Mouse (Mus musculus): ENCODE results near the gene Gm17662. TPM values are rescaled to one million over a fixed set of nuclear protein-coding genes. Genes with fewer than 3 reads are reported as not detected.

The Gm17662 gene
- not detected in 2 replicates for polyA plus RNA-seq (2015; fragmentation: Nextera tagmentation; extraction: Ambion mirVana)

DNA sequence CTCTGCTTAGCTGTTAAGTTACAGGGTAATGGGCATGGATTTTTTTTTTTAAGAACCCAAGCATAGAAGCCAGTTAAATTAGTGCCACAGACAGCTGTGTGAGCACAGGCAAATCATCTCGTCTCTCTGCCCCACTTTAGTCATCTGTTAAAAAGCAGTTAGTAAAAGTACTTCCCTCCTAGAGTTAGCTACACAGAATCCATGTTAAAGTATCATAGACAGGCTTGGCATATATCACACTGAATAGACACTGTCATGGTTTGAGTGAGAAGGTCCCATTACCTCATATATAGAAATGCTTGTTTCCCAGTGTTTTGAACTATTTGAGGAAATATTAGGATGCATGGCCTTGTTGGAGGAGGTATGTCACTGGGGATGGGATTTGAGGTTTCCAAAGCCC lies at the start of gene Gm17662:
Gm17662 (plus strand) TSS at position 301 of the 400 bp plus-strand sequence.
- Histone ChIP-seq H3K9ac (no peak within 1 kb of the TSS), H3K4me1 (no peaks in the 10 kb centered on the region), H3K4me2 (no peak within 1 kb of the TSS), H3K36me3 (no peaks in the 10 kb centered on the region), H3K27ac (replicated peaks) (no peak within 1 kb of the TSS), H3K4me3 (no peak within 1 kb of the TSS), H3K27me3 (replicated peaks) (no peaks in the 10 kb centered on the region), H3K9me3 (no peaks in the 10 kb centered on the region)
- WGBS, result 49% methylated on average over 1 of the region's 1 CpGs
- no peak for ATAC-seq (ENCODE audit: extremely low read depth, insufficient number of reproducible peaks, low FRiP score, low TSS enrichment)

DNA sequence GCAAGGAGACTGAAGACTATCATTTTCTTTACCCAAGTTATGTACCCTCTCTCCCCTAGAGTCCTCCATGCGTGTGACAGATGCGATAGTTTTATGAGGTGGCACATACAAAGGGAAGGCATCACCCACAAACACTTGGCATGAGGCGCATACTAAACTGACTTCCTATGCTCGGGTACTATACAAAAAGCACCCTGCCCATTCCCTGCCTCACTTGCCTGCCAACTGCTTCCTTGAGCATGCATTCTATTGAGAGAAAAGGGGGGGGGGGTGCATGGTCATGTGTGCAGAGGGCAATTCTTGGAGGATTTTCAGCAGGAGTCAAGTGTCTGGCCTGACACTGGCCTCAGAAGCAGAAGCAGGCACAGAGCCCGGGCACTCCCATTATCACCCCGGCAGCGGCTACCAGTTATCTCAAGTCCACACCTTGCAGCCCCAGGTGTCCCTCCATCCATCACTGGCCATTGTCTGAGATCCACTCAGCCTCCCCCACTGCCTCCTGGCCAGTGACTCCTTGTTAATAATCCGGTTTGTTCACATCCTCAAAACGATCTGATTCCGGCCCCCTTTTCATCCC lies 46.3 kb upstream of the Gm17662 start:
- WGBS, result 51% methylated on average over 10 of the region's 10 CpGs

DNA sequence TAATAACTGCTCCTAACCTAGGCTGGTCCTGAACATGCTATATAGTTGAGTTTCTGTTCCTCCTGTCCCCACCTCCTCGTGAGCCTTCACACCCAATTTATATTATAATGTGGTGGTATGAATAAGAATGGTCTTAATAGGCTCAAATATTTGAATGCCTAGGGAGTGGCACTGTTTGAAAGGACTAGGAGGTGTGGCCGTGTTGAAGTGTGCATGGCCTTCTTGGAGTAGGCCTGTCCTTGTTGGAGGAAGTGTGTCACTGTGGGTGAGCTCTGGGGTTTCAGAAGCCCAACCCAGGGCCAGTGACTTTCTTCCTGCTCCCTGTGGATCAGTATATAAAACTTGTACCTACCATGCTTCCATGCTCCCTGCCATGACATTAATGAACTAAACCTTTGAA lies 43.5 kb upstream of the Gm17662 start:
- Histone ChIP-seq H3K9me3 (no peaks in the 10 kb centered on the region), H3K27me3 (replicated peaks) (0 out of 2 replicates have a peak, but pooled peaks cover 5% of the 10 kb centered on the region), H3K4me3 (no peak overlapping the region), H3K4me2 (no peak overlapping the region), H3K4me1 (0 out of 2 replicates have a peak, but pooled peaks cover 3% of the 10 kb centered on the region), H3K27ac (replicated peaks) (no peak overlapping the region), H3K9ac (no peak overlapping the region), H3K36me3 (no peaks in the 10 kb centered on the region)
- WGBS, result 82% methylated on average over 2 of the region's 2 CpGs
- no peak for ATAC-seq (ENCODE audit: extremely low read depth, insufficient number of reproducible peaks, low FRiP score, low TSS enrichment)

More for the DNA sequence above, 46.3 kb upstream of the Gm17662 start:
- no peak for ATAC-seq (ENCODE audit: extremely low read depth, insufficient number of reproducible peaks, low FRiP score, low TSS enrichment)
- Histone ChIP-seq H3K4me3 (no peak overlapping the region), H3K36me3 (no peaks in the 10 kb centered on the region), H3K27ac (replicated peaks) (no peak overlapping the region), H3K9ac (no peak overlapping the region), H3K4me1 (0 out of 2 replicates have a peak, but pooled peaks cover 3% of the 10 kb centered on the region), H3K27me3 (replicated peaks) (no peaks in the 10 kb centered on the region), H3K4me2 (no peak overlapping the region), H3K9me3 (no peaks in the 10 kb centered on the region)

DNA sequence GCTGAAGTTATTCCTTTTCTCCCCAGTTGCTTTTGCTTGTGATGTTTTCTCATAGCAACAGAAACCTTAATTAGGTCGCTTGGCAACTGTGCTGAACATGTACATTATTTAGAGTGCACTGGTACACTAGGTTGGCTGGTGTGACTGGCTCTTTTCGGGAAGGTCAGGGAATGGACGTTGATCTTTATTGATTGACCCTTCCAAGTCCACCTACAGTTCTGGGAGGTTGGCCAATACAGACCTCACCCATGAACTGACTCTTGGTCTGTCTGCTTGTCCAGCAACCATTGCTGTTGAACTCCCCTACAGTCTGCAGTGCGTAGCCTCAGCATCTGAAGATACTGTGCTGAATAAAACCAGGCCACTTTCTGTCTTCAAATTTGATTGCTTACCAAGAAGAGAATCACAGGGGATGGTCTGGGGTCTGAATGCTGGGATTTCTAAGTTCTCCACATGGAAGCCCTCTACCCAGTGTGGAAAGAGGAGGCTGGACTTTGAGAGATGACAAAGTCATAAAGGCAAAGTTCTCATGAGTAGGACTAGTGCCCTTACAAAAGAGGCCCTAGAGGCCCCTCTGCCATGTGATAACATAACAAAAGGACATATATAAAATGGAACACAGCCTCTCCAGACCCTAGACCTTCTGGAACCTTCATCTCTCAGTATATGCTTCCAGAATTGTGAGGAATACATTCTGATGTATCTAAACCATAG lies 40.5 kb upstream of the Gm17662 start:
- 71% methylated on average over 4 of the region's 4 CpGs for WGBS
- H3K4me1 ChIP-seq, result 0 out of 2 replicates have a peak, but pooled peaks cover 3% of the 10 kb centered on the region
- no peaks in the 10 kb centered on the region for H3K36me3 ChIP-seq
- no peak for ATAC-seq (ENCODE audit: extremely low read depth, insufficient number of reproducible peaks, low FRiP score, low TSS enrichment)
- no peak overlapping the region for H3K4me2 ChIP-seq
- no peak overlapping the region for H3K4me3 ChIP-seq
- H3K27me3 ChIP-seq (replicated peaks), result 0 out of 2 replicates have a peak, but pooled peaks cover 6% of the 10 kb centered on the region
- no peak overlapping the region for H3K27ac ChIP-seq (replicated peaks)
- no peaks in the 10 kb centered on the region for H3K9me3 ChIP-seq
- no peak overlapping the region for H3K9ac ChIP-seq

DNA sequence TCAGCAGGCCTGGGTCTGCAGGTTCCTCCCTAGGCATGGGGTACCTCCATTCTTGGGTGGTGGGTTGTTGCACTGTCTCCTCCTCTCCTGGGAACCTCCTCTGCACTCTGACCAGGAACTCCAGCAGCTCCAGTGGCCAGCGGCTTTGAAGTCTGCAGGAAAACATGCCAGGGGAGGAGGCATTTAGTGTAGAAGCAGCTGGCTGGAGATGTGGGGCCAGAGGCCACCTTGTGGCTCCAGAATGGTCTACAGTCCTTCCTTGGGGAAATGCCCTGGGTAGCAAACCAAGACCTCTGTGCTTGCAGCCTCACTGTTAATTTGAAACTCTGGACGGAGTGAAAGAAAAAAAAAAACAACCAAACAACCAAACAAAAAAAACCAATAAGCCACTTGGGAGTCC lies 39.6 kb upstream of the Gm17662 start:
- Histone ChIP-seq H3K4me3 (no peak overlapping the region), H3K27ac (replicated peaks) (no peak overlapping the region), H3K9me3 (no peaks in the 10 kb centered on the region), H3K36me3 (no peaks in the 10 kb centered on the region), H3K4me2 (no peak overlapping the region), H3K9ac (no peak overlapping the region), H3K27me3 (replicated peaks) (0 out of 2 replicates have a peak, but pooled peaks cover 6% of the 10 kb centered on the region), H3K4me1 (0 out of 2 replicates have a peak, but pooled peaks cover 3% of the 10 kb centered on the region)
- no peak for ATAC-seq (ENCODE audit: extremely low read depth, insufficient number of reproducible peaks, low FRiP score, low TSS enrichment)
- WGBS, result 48% methylated on average over 2 of the region's 2 CpGs

DNA sequence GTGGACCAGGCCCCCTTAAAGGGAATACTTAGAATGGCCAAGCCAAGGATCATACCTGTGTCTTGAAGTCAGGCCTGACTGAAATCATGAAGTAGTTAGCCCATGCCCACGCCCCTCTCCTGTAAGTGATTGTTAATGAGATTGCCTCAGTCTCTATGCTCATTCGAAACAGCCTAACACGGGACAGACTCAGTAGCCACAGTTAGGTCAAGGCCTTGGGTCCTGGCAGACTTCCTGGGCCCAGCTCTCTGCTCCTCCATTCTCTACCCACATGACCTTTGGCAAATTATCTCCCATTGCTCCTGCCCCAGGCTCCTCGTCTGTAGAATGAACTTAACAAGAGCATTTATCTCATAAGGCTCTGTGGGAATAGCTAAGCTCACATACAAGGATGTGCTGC lies 38.1 kb upstream of the Gm17662 start:
- no peaks in the 10 kb centered on the region for H3K36me3 ChIP-seq
- H3K9me3 ChIP-seq, result no peaks in the 10 kb centered on the region
- 51% methylated on average over 4 of the region's 4 CpGs for WGBS
- H3K27ac ChIP-seq (replicated peaks), result no peak overlapping the region
- H3K4me3 ChIP-seq, result no peak overlapping the region
- H3K4me1 ChIP-seq, result 0 out of 2 replicates have a peak, but pooled peaks cover 3% of the 10 kb centered on the region
- no peak overlapping the region for H3K9ac ChIP-seq
- H3K27me3 ChIP-seq (replicated peaks), result 0 out of 2 replicates have a peak, but pooled peaks cover 6% of the 10 kb centered on the region
- H3K4me2 ChIP-seq, result no peak overlapping the region
- ATAC-seq (ENCODE audit: extremely low read depth, insufficient number of reproducible peaks, low FRiP score, low TSS enrichment), result no peak

DNA sequence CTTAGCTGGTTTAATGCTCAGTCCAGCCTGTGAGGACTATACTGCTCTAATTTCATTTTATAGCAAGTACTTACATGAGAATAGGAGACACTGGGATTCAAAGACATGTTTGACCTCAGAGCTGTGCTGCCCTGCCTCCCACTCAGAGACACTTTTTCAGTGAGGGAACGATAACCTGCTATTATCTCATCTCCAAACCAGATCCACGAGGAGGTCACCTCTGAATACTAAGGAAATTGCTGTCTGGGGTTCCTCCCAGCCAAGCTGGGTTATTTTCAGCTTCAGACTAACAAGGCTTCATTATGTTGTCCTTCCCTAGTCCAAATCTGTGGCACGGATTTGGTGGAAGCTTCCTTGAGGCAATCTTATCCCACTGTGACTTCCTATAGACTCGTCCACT lies 37.2 kb upstream of the Gm17662 start:
- no peaks in the 10 kb centered on the region for H3K36me3 ChIP-seq
- no peak for ATAC-seq (ENCODE audit: extremely low read depth, insufficient number of reproducible peaks, low FRiP score, low TSS enrichment)
- H3K4me3 ChIP-seq, result no peak overlapping the region
- H3K27ac ChIP-seq (replicated peaks), result no peak overlapping the region
- H3K27me3 ChIP-seq (replicated peaks), result 0 out of 2 replicates have a peak, but pooled peaks cover 6% of the 10 kb centered on the region
- no peak overlapping the region for H3K4me2 ChIP-seq
- 36% methylated on average over 4 of the region's 4 CpGs for WGBS
- H3K4me1 ChIP-seq, result 0 out of 2 replicates have a peak, but pooled peaks cover 3% of the 10 kb centered on the region
- H3K9me3 ChIP-seq, result no peaks in the 10 kb centered on the region
- no peak overlapping the region for H3K9ac ChIP-seq

DNA sequence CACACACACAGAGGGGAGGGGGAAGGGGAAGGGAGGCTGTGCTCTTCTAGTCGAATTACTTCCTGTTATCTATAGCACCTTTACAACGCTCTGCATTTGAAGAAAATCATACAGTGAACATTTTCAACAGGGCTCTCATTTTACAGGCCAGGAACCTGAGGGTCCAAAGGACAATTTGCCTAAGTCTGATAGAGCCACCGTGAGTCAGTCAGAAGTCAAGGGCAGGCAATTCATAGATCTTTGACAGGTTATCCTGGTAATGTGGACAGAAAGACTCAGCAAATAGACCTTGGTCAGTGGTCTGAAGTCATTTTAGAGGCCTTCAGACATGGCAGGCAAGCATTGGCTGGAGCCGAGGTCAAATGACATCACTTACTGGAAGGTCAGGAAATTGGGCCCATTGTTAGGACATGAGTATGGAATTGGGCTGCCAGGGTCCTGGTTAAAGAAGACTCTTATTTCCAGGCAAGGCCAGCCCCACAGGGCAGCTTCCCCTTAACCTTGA lies 33.5 kb upstream of the Gm17662 start:
- 65% methylated on average over 4 of the region's 4 CpGs for WGBS
- H3K27me3 ChIP-seq (replicated peaks), result 0 out of 2 replicates have a peak, but pooled peaks cover under 1% of the 10 kb centered on the region

DNA sequence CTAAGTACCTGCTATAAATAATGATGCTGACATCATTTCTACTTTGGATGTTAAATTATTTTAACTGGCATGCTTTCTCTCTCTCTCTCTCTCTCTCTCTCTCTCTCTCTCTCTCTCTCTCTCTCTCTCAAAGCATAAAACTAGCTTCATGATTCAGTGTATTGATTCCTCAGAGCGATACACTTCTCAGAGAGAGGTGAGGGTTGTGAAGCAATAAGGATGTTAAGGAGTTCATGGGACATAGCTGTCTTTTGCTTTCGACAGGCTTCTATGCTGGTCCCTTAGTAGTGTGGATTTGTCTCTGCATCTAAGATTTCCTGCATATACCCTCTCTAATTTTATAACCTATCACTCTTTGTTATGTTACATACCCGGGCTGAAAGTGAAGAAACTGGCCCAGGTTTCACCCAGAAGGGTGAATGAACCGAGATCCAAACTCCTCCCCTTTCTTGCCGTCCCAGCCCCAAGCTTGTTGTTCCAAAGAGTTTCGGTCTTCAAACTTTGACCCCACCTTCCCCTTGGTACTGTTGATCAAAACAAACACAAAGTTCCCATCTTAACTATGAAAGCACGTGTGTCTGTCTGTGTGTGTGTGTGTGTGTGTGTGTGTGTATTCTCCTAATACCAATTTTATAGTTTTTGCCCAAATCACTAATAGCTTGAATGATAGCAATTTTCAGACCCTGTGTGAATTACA lies 32.6 kb upstream of the Gm17662 start:
- Histone ChIP-seq H3K9me3 (no peaks in the 10 kb centered on the region), H3K9ac (no peak overlapping the region), H3K36me3 (no peaks in the 10 kb centered on the region), H3K4me3 (no peak overlapping the region), H3K27me3 (replicated peaks) (no peaks in the 10 kb centered on the region), H3K27ac (replicated peaks) (no peak overlapping the region), H3K4me1 (0 out of 2 replicates have a peak, but pooled peaks cover 3% of the 10 kb centered on the region), H3K4me2 (no peak overlapping the region)
- no peak for ATAC-seq (ENCODE audit: extremely low read depth, insufficient number of reproducible peaks, low FRiP score, low TSS enrichment)
- WGBS, result 69% methylated on average over 7 of the region's 7 CpGs

More for the DNA sequence above, 33.5 kb upstream of the Gm17662 start:
- Histone ChIP-seq H3K4me3 (no peak overlapping the region), H3K4me1 (0 out of 2 replicates have a peak, but pooled peaks cover 3% of the 10 kb centered on the region), H3K36me3 (no peaks in the 10 kb centered on the region), H3K9ac (no peak overlapping the region), H3K9me3 (no peaks in the 10 kb centered on the region), H3K27ac (replicated peaks) (no peak overlapping the region), H3K4me2 (no peak overlapping the region)
- no peak for ATAC-seq (ENCODE audit: extremely low read depth, insufficient number of reproducible peaks, low FRiP score, low TSS enrichment)

DNA sequence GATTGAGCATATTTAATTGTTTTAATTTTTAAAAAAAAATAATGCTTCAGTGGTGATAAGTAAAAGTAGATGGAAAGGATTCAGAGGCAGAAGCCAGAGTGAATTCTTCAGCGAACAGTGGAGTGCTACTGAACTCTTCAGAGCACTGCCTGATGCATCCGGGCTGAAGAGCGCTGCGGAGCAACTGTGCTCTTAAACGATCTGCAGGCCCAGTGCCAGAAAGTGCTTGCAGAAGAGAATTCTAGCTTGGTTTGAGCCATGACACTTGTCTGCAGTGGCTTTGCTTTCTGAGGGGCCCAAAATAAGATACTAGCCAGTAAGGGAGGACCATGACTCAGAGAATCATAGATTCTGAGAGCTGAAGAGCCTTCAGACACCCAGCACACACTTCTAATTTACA lies 28.2 kb upstream of the Gm17662 start:
- H3K36me3 ChIP-seq, result no peaks in the 10 kb centered on the region
- H3K27ac ChIP-seq (replicated peaks), result no peak overlapping the region
- H3K4me3 ChIP-seq, result no peak overlapping the region
- no peaks in the 10 kb centered on the region for H3K27me3 ChIP-seq (replicated peaks)
- no peaks in the 10 kb centered on the region for H3K9me3 ChIP-seq
- no peak for ATAC-seq (ENCODE audit: extremely low read depth, insufficient number of reproducible peaks, low FRiP score, low TSS enrichment)
- 61% methylated on average over 5 of the region's 5 CpGs for WGBS
- no peak overlapping the region for H3K9ac ChIP-seq
- no peak overlapping the region for H3K4me2 ChIP-seq
- no peaks in the 10 kb centered on the region for H3K4me1 ChIP-seq

DNA sequence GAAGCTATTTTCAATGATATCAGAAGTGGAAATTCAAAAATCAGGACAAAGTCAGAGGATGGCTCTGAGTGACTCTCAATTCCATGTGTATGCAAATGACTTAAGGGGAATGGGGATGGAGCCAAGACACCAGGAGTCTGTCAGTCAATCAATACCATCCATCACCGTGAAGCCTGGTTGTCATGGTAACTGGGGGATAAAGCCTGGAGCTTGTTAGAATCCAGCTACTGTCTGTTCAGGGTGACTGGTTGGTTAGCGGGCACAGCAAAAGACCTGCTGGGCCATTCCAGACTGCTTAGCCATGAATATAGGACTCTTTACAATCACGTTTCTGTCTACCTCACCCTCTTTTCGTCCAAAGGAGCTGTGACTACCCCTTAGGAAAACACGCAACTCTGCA lies 22.0 kb upstream of the Gm17662 start:
- Histone ChIP-seq H3K27me3 (replicated peaks) (no peaks in the 10 kb centered on the region), H3K9ac (no peak overlapping the region), H3K27ac (replicated peaks) (no peak overlapping the region), H3K36me3 (no peaks in the 10 kb centered on the region), H3K4me1 (no peaks in the 10 kb centered on the region), H3K4me2 (no peak overlapping the region), H3K4me3 (no peak overlapping the region), H3K9me3 (no peaks in the 10 kb centered on the region)
- no peak for ATAC-seq (ENCODE audit: extremely low read depth, insufficient number of reproducible peaks, low FRiP score, low TSS enrichment)
- 46% methylated on average over 5 of the region's 5 CpGs for WGBS
